Mouse (Mus musculus): Measurements from ENCODE around the gene Ccdc187. TPM values are rescaled to one million over a fixed set of nuclear protein-coding genes. Genes with fewer than 3 reads are reported as not detected.

The Ccdc187 gene
- total and polyA plus RNA-seq, 3 experiments, result not detected

- H3K9me3 ChIP-seq (replicated peaks; ENCODE audit: low read length), result peaks cover 12% of the 10 kb centered on the region
- H3K4me1 ChIP-seq (ENCODE audit: control insufficient read depth in 1 of 2, insufficient read depth in 2 of 2), result no peaks in the 10 kb centered on the region
- no peak for DNase-seq (ENCODE audit: extremely low read depth)
- in situ Hi-C loops (cut with MboI; ENCODE audit: low pct_ligation_motif_present, low pct_unique_long_range_greater_than_20kb, low sequenced_read_pairs) (loop anchor here (25.0 kb wide), 1 partner anchor 262 kb away; no protein-coding TSS in a partner anchor), dilution Hi-C loops (cut with MboI; ENCODE audit: extremely low pct_ligation_motif_present, extremely low pct_unique_long_range_greater_than_20kb, low sequenced_read_pairs) (no loop called here)
- H3K27ac ChIP-seq (ENCODE audit: insufficient read depth, low read depth), result no peak overlapping the region
- H3K27me3 ChIP-seq (replicated peaks), result peaks cover 89% of the 10 kb centered on the region
- no peak overlapping the region for H3K4me2 ChIP-seq (ENCODE audit: insufficient read depth, low read depth, poor library complexity, severe bottlenecking)
- no peak for TF ChIP-seq POLR2A (IDR thresholded peaks at IDR 0.05; ENCODE audit: low read depth, low read length)
- TF ChIP-seq MEF2A (IDR thresholded peaks at IDR 0.05; ENCODE audit: borderline replicate concordance, low read depth, low read length), result no peak
- TF ChIP-seq E2F4 (IDR thresholded peaks at IDR 0.05; ENCODE audit: insufficient replicate concordance, low read depth, low read length), result no peak
- TF ChIP-seq EP300 (IDR thresholded peaks at IDR 0.05; ENCODE audit: low read length), result no peak
- no peak for TF ChIP-seq ZC3H11A (IDR thresholded peaks at IDR 0.05; ENCODE audit: low read depth, low read length)
- no peak for TF ChIP-seq UBTF (IDR thresholded peaks at IDR 0.05; ENCODE audit: low read depth, low read length)
- no peak for TF ChIP-seq CHD1 (IDR thresholded peaks at IDR 0.05; ENCODE audit: low read depth, low read length)
- TF ChIP-seq MAX (IDR thresholded peaks at IDR 0.05; ENCODE audit: low read length), result no peak
- TF ChIP-seq CHD2 (IDR thresholded peaks at IDR 0.05; ENCODE audit: low read length), result no peak
- H3K4me3 ChIP-seq (replicated peaks in 1 of 3; ENCODE audit: low read depth in 2 of 3, low read length in 2 of 3, poor library complexity in 1 of 3), result no peak overlapping the region
- no peaks in the 10 kb centered on the region for H3K36me3 ChIP-seq (replicated peaks in 1 of 2; ENCODE audit: control insufficient read depth in 1 of 2, insufficient read depth in 1 of 2, low read length in 1 of 2)
- no peak overlapping the region for H3K9ac ChIP-seq (ENCODE audit: insufficient read depth, low read depth)
- H3K79me2 ChIP-seq (replicated peaks; ENCODE audit: control insufficient read depth, extremely low read depth, insufficient read depth, poor library complexity, severe bottlenecking), result no peaks in the 10 kb centered on the region
Observed at GRCm38 (mm10) chr2:26298856-26299230, 4.5 kb upstream of the Ccdc187 start.

DNA sequence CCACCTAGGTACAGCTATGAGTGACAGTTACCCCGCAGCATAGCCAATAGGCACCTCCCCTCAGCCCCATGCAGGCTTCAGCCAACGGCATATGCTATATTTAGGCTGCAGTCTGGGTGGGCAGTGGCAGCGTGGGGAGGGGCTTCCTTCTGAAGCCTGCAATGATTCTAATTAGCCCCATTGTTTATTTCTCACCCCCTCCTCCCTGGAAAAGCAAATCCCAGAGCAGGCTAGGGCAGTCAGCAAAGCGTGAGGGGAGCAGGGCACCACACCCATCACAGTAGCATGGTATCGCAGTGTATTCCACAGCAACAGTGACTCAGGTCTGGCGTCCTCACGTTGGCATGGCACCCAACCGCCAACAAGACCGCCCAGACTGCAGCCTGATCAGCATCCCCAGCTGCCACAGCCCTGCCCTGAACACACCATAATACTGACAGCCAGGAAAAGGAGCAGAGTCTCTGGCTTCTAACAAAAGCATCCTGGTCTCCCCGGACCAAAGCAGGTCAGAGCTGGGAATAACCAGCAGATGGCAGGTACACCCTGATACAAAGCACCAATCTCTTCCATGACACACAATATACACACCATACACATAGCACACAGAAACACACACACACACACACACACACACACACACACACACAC, 4.0 kb upstream of the Ccdc187 start:
- no peaks in the 10 kb centered on the region for H3K4me1 ChIP-seq (ENCODE audit: control insufficient read depth in 1 of 2, insufficient read depth in 2 of 2)
- no peak overlapping the region for H3K4me2 ChIP-seq (ENCODE audit: insufficient read depth, low read depth, poor library complexity, severe bottlenecking)
- H3K9ac ChIP-seq (ENCODE audit: insufficient read depth, low read depth), result no peak overlapping the region
- H3K27ac ChIP-seq (ENCODE audit: insufficient read depth, low read depth), result no peak overlapping the region
- H3K27me3 ChIP-seq (replicated peaks), result peaks cover 89% of the 10 kb centered on the region
- in situ Hi-C loops (cut with MboI; ENCODE audit: low pct_ligation_motif_present, low pct_unique_long_range_greater_than_20kb, low sequenced_read_pairs) (loop anchor here (25.0 kb wide), 1 partner anchor 261 kb away; no protein-coding TSS in a partner anchor), dilution Hi-C loops (cut with MboI; ENCODE audit: extremely low pct_ligation_motif_present, extremely low pct_unique_long_range_greater_than_20kb, low sequenced_read_pairs) (no loop called here)
- H3K4me3 ChIP-seq (replicated peaks in 1 of 3; ENCODE audit: low read depth in 2 of 3, low read length in 2 of 3, poor library complexity in 1 of 3), result no peak overlapping the region
- no peaks in the 10 kb centered on the region for H3K36me3 ChIP-seq (replicated peaks in 1 of 2; ENCODE audit: control insufficient read depth in 1 of 2, insufficient read depth in 1 of 2, low read length in 1 of 2)
- H3K79me2 ChIP-seq (replicated peaks; ENCODE audit: control insufficient read depth, extremely low read depth, insufficient read depth, poor library complexity, severe bottlenecking), result no peaks in the 10 kb centered on the region
- peaks cover 7% of the 10 kb centered on the region for H3K9me3 ChIP-seq (replicated peaks; ENCODE audit: low read length)
- no peak for TF ChIP-seq JUN (IDR thresholded peaks at IDR 0.05; ENCODE audit: insufficient read depth, low read depth, low read length)
- TF ChIP-seq MXI1 (IDR thresholded peaks at IDR 0.05; ENCODE audit: low read depth, low read length), result no peak
- no peak for TF ChIP-seq RCOR1 (conservative IDR thresholded peaks at IDR 0.05; ENCODE audit: low read depth, low read length)
- no peak for TF ChIP-seq PAX5 (IDR thresholded peaks at IDR 0.05; ENCODE audit: low read length)
- TF ChIP-seq SMC3 (IDR thresholded peaks at IDR 0.05; ENCODE audit: low read depth, low read length), result no peak
- TF ChIP-seq UBTF (IDR thresholded peaks at IDR 0.05; ENCODE audit: low read depth, low read length), result no peak
- TF ChIP-seq MAZ (IDR thresholded peaks at IDR 0.05; ENCODE audit: low read depth, low read length), result no peak
- no peak for TF ChIP-seq MAFK (IDR thresholded peaks at IDR 0.05; ENCODE audit: insufficient replicate concordance, low read length)
- no peak for TF ChIP-seq MYC (IDR thresholded peaks at IDR 0.05; ENCODE audit: low read depth, low read length)
- TF ChIP-seq NELFE (IDR thresholded peaks at IDR 0.05; ENCODE audit: low read depth, low read length), result no peak
- no peak for TF ChIP-seq ELF1 (IDR thresholded peaks at IDR 0.05; ENCODE audit: low read depth, low read length)
- TF ChIP-seq MEF2A (IDR thresholded peaks at IDR 0.05; ENCODE audit: borderline replicate concordance, low read depth, low read length), result no peak
- no peak for TF ChIP-seq USF2 (conservative IDR thresholded peaks at IDR 0.05; ENCODE audit: low read depth, low read length)
- no peak for TF ChIP-seq POLR2A (IDR thresholded peaks at IDR 0.05; ENCODE audit: low read depth, low read length)
- TF ChIP-seq CTCF (conservative IDR thresholded peaks at IDR 0.05 in 1 of 2, IDR thresholded peaks at IDR 0.05 in 1 of 2; ENCODE audit: low read depth in 2 of 2, low read length in 2 of 2), result no peak
- TF ChIP-seq TCF12 (IDR thresholded peaks at IDR 0.05; ENCODE audit: low read depth, low read length), result no peak
- no peak for TF ChIP-seq CHD2 (IDR thresholded peaks at IDR 0.05; ENCODE audit: low read length)
- DNase-seq (ENCODE audit: extremely low read depth), result no peak

Measured in CH12.LX (cell line).